Mouse (Mus musculus) embryonic fibroblast, embryonic 13.5 days (primary cell): Measurements from ENCODE around the gene Gmds.

ENCODE experiments used
- CTCF ChIP-seq: IDR thresholded peaks from 2 replicates; pipeline ENCODE4 v1.5.1; 2011; ENCODE audit warnings: mild to moderate bottlenecking, control low read depth, low read length, moderate library complexity, borderline replicate concordance; ENCODE audit not compliant: insufficient read depth
- POLR2A ChIP-seq: IDR thresholded peaks from 2 replicates; pipeline ENCODE4 v1.6.1; 2011; ENCODE audit warnings: low read depth, mild to moderate bottlenecking, control low read depth, low read length, moderate library complexity

- TF ChIP-seq CTCF, result no peak
- TF ChIP-seq POLR2A, result no peak
These were observed 47.0 kb upstream of the Gmds start for GRCm38 (mm10) chr13:32385421-32386092.
